Mouse (Mus musculus) monocyte, adult 5-6 weeks (primary cell): Measurements from ENCODE around the gene Tmem219. TPM values are rescaled to one million over a fixed set of nuclear protein-coding genes. Genes with fewer than 3 reads are reported as not detected.

Experiments used
- ATAC-seq: fragments of 153-309, 156-312 bp; replicated peaks from 2 replicates; pipeline ENCODE4 v1.8.0; 2017; ENCODE audit warnings: mild to moderate bottlenecking; ENCODE audit not compliant: low TSS enrichment, insufficient number of reproducible peaks, severe bottlenecking, poor library complexity, low FRiP score
- total RNA-seq: library from RNA; stranded (forward); fragments of 200-1000, 200-491, 200-594 nt; gene quantifications from 3 replicates; pipeline ENCODE4 v1.2.3, GENCODE M21; 2017

Tmem219 gene
- total RNA-seq, 1 experiment from 2014 or later: 43.2 TPM

DNA sequence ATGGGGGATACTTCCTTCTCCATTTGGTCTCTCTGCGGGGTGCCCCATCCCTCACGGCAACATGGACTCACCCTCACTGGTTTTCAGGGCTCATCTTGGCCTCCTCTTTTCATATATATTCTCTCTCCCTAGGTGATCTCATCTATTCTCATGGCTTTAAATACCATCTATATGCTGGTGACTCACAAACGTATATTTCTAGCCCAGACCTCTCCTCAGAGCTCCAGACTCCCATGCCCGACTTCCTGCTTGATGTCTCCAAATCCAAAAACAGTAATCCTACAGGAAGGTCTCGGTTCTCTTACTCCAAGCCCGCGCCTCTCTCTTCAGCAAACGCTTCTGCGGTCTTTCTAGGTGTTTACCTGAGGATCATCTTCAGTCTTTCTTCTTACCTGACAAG is 79.4 kb downstream of the Tmem219 start:
- ATAC-seq: no peak

Other genes with a start within 250 kb of the Tmem219 start
- 1.2 to 4.9 TPM in 2 of 3 replicates, not detected in the other for gene Sult1a1, start 246.5 kb downstream of the Tmem219 start, total RNA-seq
- gene Bola2, start 227.5 kb downstream of the Tmem219 start, total RNA-seq: 68.4 to 80.5 TPM (median 78.3 TPM) in 3 replicates
- 3.0 to 6.2 TPM (median 6.1 TPM) in 3 replicates for gene Slx1b, start 227.1 kb downstream of the Tmem219 start, total RNA-seq
- 1,450 to 2,051 TPM (median 1,984 TPM) in 3 replicates for gene Coro1a, start 215.1 kb downstream of the Tmem219 start, total RNA-seq
- 40.9 to 55.3 TPM (median 48.6 TPM) in 3 replicates for gene Mapk3, start 163.3 kb downstream of the Tmem219 start, total RNA-seq
- gene Gdpd3, start 156.6 kb downstream of the Tmem219 start, total RNA-seq: 18.3 to 26.4 TPM (median 23.7 TPM) in 3 replicates
- 139 to 175 TPM (median 161 TPM) in 3 replicates for gene Ypel3, start 146.0 kb downstream of the Tmem219 start, total RNA-seq
- 2.0 to 3.8 TPM (median 2.2 TPM) in 3 replicates for gene Tbx6, start 141.4 kb downstream of the Tmem219 start, total RNA-seq
- 235 to 253 TPM (median 240 TPM) in 3 replicates for gene Ppp4c, start 130.4 kb downstream of the Tmem219 start, total RNA-seq
- 12.6 TPM in 1 of 3 replicates, not detected in the others for gene Fam57b, start 125.2 kb downstream of the Tmem219 start, total RNA-seq
- gene 4930451I11Rik, start 91.3 kb downstream of the Tmem219 start, total RNA-seq: not detected in 3 replicates
- not detected in 3 replicates for gene Doc2a, start 75.5 kb downstream of the Tmem219 start, total RNA-seq
- gene Hirip3, start 60.9 kb downstream of the Tmem219 start, total RNA-seq: 11.0 to 39.0 TPM (median 11.8 TPM) in 3 replicates
- 19.2 to 46.1 TPM (median 34.5 TPM) in 3 replicates for gene Ino80e, start 60.5 kb downstream of the Tmem219 start, total RNA-seq
- gene Taok2, start 38.2 kb downstream of the Tmem219 start, total RNA-seq: 37.9 to 49.8 TPM (median 38.3 TPM) in 3 replicates
- gene Kctd13, start 6.0 kb upstream of the Tmem219 start, total RNA-seq: 7.9 to 31.1 TPM (median 16.9 TPM) in 3 replicates
- not detected in 3 replicates for gene Asphd1, start 26.7 kb upstream of the Tmem219 start, total RNA-seq
- 0.64 to 3.6 TPM (median 1.3 TPM) in 3 replicates for gene Sez6l2, start 27.6 kb upstream of the Tmem219 start, total RNA-seq
- 43.2 to 53.6 TPM (median 43.9 TPM) in 3 replicates for gene Cdipt, start 53.0 kb upstream of the Tmem219 start, total RNA-seq
- 2.8 to 9.8 TPM (median 5.5 TPM) in 3 replicates for gene Cdiptos, start 53.2 kb upstream of the Tmem219 start, total RNA-seq
- 95.0 to 131 TPM (median 111 TPM) in 3 replicates for gene Mvp, start 91.7 kb upstream of the Tmem219 start, total RNA-seq
- gene Pagr1b, start 93.6 kb upstream of the Tmem219 start, total RNA-seq: 2.9 to 7.8 TPM (median 5.2 TPM) in 3 replicates
- 3.8 to 52.6 TPM (median 4.4 TPM) in 3 replicates for gene Pagr1a, start 94.4 kb upstream of the Tmem219 start, total RNA-seq
- 6.4 to 36.5 TPM (median 36.3 TPM) in 3 replicates for gene Gm42742, start 98.2 kb upstream of the Tmem219 start, total RNA-seq
- gene Prrt2, start 98.3 kb upstream of the Tmem219 start, total RNA-seq: not detected in 3 replicates
- 16.7 to 36.3 TPM (median 30.1 TPM) in 3 replicates for gene Maz, start 104.1 kb upstream of the Tmem219 start, total RNA-seq
- 0.85 to 3.7 TPM (median 0.97 TPM) in 3 replicates for gene Kif22, start 119.6 kb upstream of the Tmem219 start, total RNA-seq
- not detected in 3 replicates for gene Zg16, start 164.4 kb upstream of the Tmem219 start, total RNA-seq
- gene AI467606, start 168.4 kb upstream of the Tmem219 start, total RNA-seq: 34.3 to 52.4 TPM (median 39.3 TPM) in 3 replicates
- 5.1 to 16.1 TPM (median 9.1 TPM) in 3 replicates for gene Qprt, start 199.3 kb upstream of the Tmem219 start, total RNA-seq
- gene Spn, start 214.9 kb upstream of the Tmem219 start, total RNA-seq: 1,218 to 1,278 TPM (median 1,233 TPM) in 3 replicates